Mouse (Mus musculus): ENCODE results near the gene Dusp6. TPM values are rescaled to one million over a fixed set of nuclear protein-coding genes. Genes with fewer than 3 reads are reported as not detected.

Gene Dusp6
- polyA plus RNA-seq, 1 experiment from 2014 or later = 34.1 TPM

- DNase-seq (ENCODE audit: low spot score) (no peak), ATAC-seq (no peak)
- Histone ChIP-seq H3K9me3 (replicated peaks; ENCODE audit: control insufficient read depth, low read length) (no peaks in the 10 kb centered on the region), H3K4me2 (ENCODE audit: low read length) (no peak overlapping the region), H3K27me3 (replicated peaks; ENCODE audit: control insufficient read depth, insufficient read depth, low read length) (0 out of 2 replicates have a peak, but pooled peaks cover 4% of the 10 kb centered on the region), H3K9ac (ENCODE audit: low read length) (no peak overlapping the region), H3K4me3 (ENCODE audit: low read depth, low read length) (no peak overlapping the region), H3K36me3 (ENCODE audit: control insufficient read depth, insufficient read depth, low read length) (no peaks in the 10 kb centered on the region), H3K27ac (ENCODE audit: low read depth, low read length) (no peak overlapping the region), H3K4me1 (ENCODE audit: control insufficient read depth, insufficient read depth, low read length) (peaks cover 15% of the 10 kb centered on the region)
- 87% methylated on average over 8 of the region's 8 CpGs for WGBS
Measured at GRCm38 (mm10) chr10:99259840-99260239, 3.2 kb upstream of the Dusp6 start.

GRCm38 (mm10) chr10:99261151-99261635 lies 1.8 kb upstream of the Dusp6 start:
- Histone ChIP-seq H3K27ac (ENCODE audit: low read depth, low read length) (peak overlapping the region; percentile 90), H3K4me2 (ENCODE audit: low read length) (peak overlapping the region; percentile 94), H3K4me1 (ENCODE audit: control insufficient read depth, insufficient read depth, low read length) (peaks cover 21% of the 10 kb centered on the region), H3K9ac (ENCODE audit: low read length) (peak overlapping the region; percentile 86), H3K4me3 (ENCODE audit: low read depth, low read length) (peak overlapping the region; percentile 62), H3K9me3 (replicated peaks; ENCODE audit: control insufficient read depth, low read length) (no peaks in the 10 kb centered on the region), H3K36me3 (ENCODE audit: control insufficient read depth, insufficient read depth, low read length) (no peaks in the 10 kb centered on the region), H3K27me3 (replicated peaks; ENCODE audit: control insufficient read depth, insufficient read depth, low read length) (0 out of 2 replicates have a peak, but pooled peaks cover 12% of the 10 kb centered on the region)
- DNase-seq (ENCODE audit: low spot score) = peak; percentile 78
- under 1% methylated on average over 27 of the region's 30 CpGs for WGBS
- peak; percentile 2 for ATAC-seq

GRCm38 (mm10) chr10:99261636-99262318 lies 1.3 kb upstream of the Dusp6 start:
- WGBS = 0% methylated on average over 57 of the region's 62 CpGs
- ATAC-seq = peak; percentile 43
- DNase-seq (ENCODE audit: low spot score) = peak; percentile 82

DNA sequence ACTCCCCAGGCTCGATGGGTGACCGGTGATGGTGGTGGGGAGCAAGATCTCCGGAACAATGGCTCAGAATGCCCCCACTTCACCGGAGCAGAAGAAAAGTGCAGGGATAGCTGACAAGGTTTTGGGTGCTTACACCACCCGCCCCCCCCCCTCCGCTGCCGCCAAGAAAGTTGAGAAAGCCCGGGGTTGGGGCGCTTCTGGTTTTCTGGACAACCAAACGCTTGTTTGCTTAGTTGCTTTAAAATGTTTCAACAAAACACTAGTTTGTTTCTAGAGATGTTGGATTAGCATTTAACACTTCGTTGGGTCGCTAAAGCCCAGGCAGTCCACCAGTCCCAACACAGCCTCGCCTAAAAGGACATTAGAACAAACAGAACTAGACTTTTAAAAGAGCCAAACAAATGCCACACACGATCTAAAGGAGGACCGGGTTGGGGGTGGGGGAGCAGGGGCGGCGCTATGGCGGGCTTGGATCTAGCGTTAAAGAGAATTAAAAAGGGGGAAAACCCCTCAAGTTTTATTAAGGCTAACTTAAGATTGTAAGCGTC lies 638 bp upstream of the Dusp6 start:
- Histone ChIP-seq H3K4me2 (ENCODE audit: low read length) (peak overlapping the region; percentile 94), H3K4me3 (ENCODE audit: low read depth, low read length) (peak overlapping the region; percentile 62), H3K9me3 (replicated peaks; ENCODE audit: control insufficient read depth, low read length) (no peaks in the 10 kb centered on the region), H3K4me1 (ENCODE audit: control insufficient read depth, insufficient read depth, low read length) (peaks cover 23% of the 10 kb centered on the region), H3K27ac (ENCODE audit: low read depth, low read length) (peak overlapping the region; percentile 90), H3K27me3 (replicated peaks; ENCODE audit: control insufficient read depth, insufficient read depth, low read length) (peaks cover 14% of the 10 kb centered on the region; the same call in 1 of the 2 replicates), H3K36me3 (ENCODE audit: control insufficient read depth, insufficient read depth, low read length) (no peaks in the 10 kb centered on the region), H3K9ac (ENCODE audit: low read length) (peak overlapping the region; percentile 86)
- DNase-seq (ENCODE audit: low spot score) (peak; percentile 75), ATAC-seq (peak; percentile 45)
- WGBS = 0% methylated on average over 20 of the region's 20 CpGs

More at GRCm38 (mm10) chr10:99261636-99262318, 1.3 kb upstream of the Dusp6 start:
- Histone ChIP-seq H3K4me3 (ENCODE audit: low read depth, low read length) (peak overlapping the region; percentile 62), H3K27ac (ENCODE audit: low read depth, low read length) (peak overlapping the region; percentile 90), H3K36me3 (ENCODE audit: control insufficient read depth, insufficient read depth, low read length) (no peaks in the 10 kb centered on the region), H3K4me2 (ENCODE audit: low read length) (peak overlapping the region; percentile 94), H3K4me1 (ENCODE audit: control insufficient read depth, insufficient read depth, low read length) (peaks cover 23% of the 10 kb centered on the region), H3K9me3 (replicated peaks; ENCODE audit: control insufficient read depth, low read length) (no peaks in the 10 kb centered on the region), H3K27me3 (replicated peaks; ENCODE audit: control insufficient read depth, insufficient read depth, low read length) (0 out of 2 replicates have a peak, but pooled peaks cover 13% of the 10 kb centered on the region), H3K9ac (ENCODE audit: low read length) (peak overlapping the region; percentile 86)

DNA sequence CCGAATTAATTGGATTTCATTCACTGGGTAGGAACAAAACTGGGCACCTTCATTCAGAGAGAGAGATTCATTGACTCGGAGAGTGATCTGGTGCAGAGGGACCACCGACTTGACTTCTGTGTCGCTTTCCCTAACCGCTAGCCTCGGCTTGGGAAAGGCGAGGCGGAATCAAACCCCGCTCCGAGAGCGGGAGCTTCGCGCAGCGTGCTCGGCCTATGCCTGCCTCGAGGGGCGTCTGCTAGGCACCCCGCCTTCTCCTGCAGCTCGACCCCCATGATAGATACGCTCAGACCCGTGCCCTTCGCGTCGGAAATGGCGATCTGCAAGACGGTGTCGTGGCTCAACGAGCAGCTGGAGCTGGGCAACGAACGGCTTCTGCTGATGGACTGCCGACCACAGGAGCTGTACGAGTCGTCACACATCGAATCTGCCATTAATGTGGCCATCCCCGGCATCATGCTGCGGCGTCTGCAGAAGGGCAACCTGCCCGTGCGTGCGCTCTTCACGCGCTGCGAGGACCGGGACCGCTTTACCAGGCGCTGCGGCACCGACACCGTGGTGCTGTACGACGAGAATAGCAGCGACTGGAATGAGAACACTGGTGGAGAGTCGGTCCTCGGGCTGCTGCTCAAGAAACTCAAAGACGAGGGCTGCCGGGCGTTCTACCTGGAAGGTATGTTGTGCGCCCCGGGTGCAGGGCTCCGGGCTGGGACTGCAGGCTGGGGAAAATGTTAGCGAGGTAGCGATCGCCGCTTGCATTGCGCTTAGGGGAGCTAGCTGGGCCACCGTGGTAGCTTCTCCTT lies 589 bp downstream of the Dusp6 start:
- Histone ChIP-seq H3K27ac (ENCODE audit: low read depth, low read length) (peak overlapping the region; percentile 84), H3K36me3 (ENCODE audit: control insufficient read depth, insufficient read depth, low read length) (no peaks in the 10 kb centered on the region), H3K4me1 (ENCODE audit: control insufficient read depth, insufficient read depth, low read length) (peaks cover 27% of the 10 kb centered on the region), H3K4me2 (ENCODE audit: low read length) (peak overlapping the region; percentile 94), H3K9me3 (replicated peaks; ENCODE audit: control insufficient read depth, low read length) (no peaks in the 10 kb centered on the region), H3K9ac (ENCODE audit: low read length) (peak overlapping the region; percentile 79), H3K4me3 (ENCODE audit: low read depth, low read length) (peak overlapping the region; percentile 62), H3K27me3 (replicated peaks; ENCODE audit: control insufficient read depth, insufficient read depth, low read length) (peaks cover 18% of the 10 kb centered on the region; the same call in 1 of the 2 replicates)
- ATAC-seq (peak; percentile 35), DNase-seq (ENCODE audit: low spot score) (peak; percentile 60)
- WGBS = under 1% methylated on average over 66 of the region's 66 CpGs

DNA sequence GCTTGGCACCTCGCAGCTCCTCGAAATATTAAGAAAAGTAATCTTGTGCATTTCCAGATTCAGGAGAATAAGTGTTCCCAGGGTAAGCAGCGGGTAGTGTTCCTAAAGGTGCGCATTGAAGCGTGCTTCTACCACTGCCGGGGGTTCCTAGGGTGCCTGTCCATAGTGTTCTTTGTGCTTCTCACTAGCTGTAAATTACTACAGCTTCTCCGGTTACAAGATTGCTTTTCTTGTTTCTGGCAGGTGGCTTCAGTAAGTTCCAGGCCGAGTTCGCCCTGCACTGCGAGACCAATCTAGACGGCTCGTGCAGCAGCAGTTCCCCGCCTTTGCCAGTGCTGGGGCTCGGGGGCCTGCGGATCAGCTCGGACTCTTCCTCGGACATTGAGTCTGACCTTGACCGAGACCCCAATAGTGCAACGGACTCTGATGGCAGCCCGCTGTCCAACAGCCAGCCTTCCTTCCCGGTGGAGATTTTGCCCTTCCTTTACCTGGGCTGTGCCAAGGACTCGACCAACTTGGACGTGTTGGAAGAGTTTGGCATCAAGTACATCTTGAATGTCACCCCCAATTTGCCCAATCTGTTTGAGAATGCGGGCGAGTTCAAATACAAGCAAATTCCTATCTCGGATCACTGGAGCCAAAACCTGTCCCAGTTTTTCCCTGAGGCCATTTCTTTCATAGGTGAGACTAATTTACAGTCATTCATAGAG lies 1.4 kb downstream of the Dusp6 start:
- Histone ChIP-seq H3K4me1 (ENCODE audit: control insufficient read depth, insufficient read depth, low read length) (peaks cover 35% of the 10 kb centered on the region), H3K4me2 (ENCODE audit: low read length) (peak overlapping the region; percentile 94), H3K9me3 (replicated peaks; ENCODE audit: control insufficient read depth, low read length) (no peaks in the 10 kb centered on the region), H3K4me3 (ENCODE audit: low read depth, low read length) (peak overlapping the region; percentile 62), H3K27ac (ENCODE audit: low read depth, low read length) (peak overlapping the region; percentile 84), H3K9ac (ENCODE audit: low read length) (peak overlapping the region; percentile 79), H3K36me3 (ENCODE audit: control insufficient read depth, insufficient read depth, low read length) (no peaks in the 10 kb centered on the region), H3K27me3 (replicated peaks; ENCODE audit: control insufficient read depth, insufficient read depth, low read length) (peaks cover 18% of the 10 kb centered on the region; the same call in 1 of the 2 replicates)
- peak; percentile 40 for DNase-seq (ENCODE audit: low spot score)
- ATAC-seq = no peak
- WGBS = under 1% methylated on average over 26 of the region's 26 CpGs

- Histone ChIP-seq H3K4me2 (ENCODE audit: low read length) (peak overlapping the region; percentile 94), H3K4me1 (ENCODE audit: control insufficient read depth, insufficient read depth, low read length) (peaks cover 36% of the 10 kb centered on the region), H3K27me3 (replicated peaks; ENCODE audit: control insufficient read depth, insufficient read depth, low read length) (peaks cover 18% of the 10 kb centered on the region; the same call in 1 of the 2 replicates), H3K27ac (ENCODE audit: low read depth, low read length) (peak overlapping the region; percentile 84), H3K4me3 (ENCODE audit: low read depth, low read length) (peak overlapping the region; percentile 62), H3K9me3 (replicated peaks; ENCODE audit: control insufficient read depth, low read length) (no peaks in the 10 kb centered on the region), H3K36me3 (ENCODE audit: control insufficient read depth, insufficient read depth, low read length) (no peaks in the 10 kb centered on the region), H3K9ac (ENCODE audit: low read length) (peak overlapping the region; percentile 79)
- ATAC-seq (no peak), DNase-seq (ENCODE audit: low spot score) (peak; percentile 68)
- 1% methylated on average over 7 of the region's 7 CpGs for WGBS
Measured at GRCm38 (mm10) chr10:99265011-99265694, 2.1 kb downstream of the Dusp6 start.

DNA sequence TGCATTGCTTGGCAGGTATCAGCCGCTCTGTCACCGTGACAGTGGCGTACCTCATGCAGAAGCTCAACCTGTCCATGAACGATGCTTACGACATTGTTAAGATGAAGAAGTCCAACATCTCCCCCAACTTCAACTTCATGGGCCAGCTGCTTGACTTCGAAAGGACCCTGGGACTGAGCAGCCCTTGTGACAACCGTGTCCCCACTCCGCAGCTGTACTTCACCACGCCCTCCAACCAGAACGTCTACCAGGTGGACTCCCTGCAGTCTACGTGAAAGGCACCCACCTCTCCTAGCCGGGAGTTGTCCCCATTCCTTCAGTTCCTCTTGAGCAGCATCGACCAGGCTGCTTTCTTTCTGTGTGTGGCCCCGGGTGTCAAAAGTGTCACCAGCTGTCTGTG lies 3.0 kb downstream of the Dusp6 start:
- no peak for DNase-seq (ENCODE audit: low spot score)
- Histone ChIP-seq H3K4me1 (ENCODE audit: control insufficient read depth, insufficient read depth, low read length) (peaks cover 35% of the 10 kb centered on the region), H3K36me3 (ENCODE audit: control insufficient read depth, insufficient read depth, low read length) (no peaks in the 10 kb centered on the region), H3K4me3 (ENCODE audit: low read depth, low read length) (peak overlapping the region; percentile 62), H3K27ac (ENCODE audit: low read depth, low read length) (no peak overlapping the region; the same call in 1 of the 2 replicates), H3K9ac (ENCODE audit: low read length) (peak overlapping the region; percentile 79), H3K27me3 (replicated peaks; ENCODE audit: control insufficient read depth, insufficient read depth, low read length) (peaks cover 18% of the 10 kb centered on the region; the same call in 1 of the 2 replicates), H3K9me3 (replicated peaks; ENCODE audit: control insufficient read depth, low read length) (no peaks in the 10 kb centered on the region), H3K4me2 (ENCODE audit: low read length) (peak overlapping the region; percentile 94)
- no peak for ATAC-seq
- WGBS = 8% methylated on average over 14 of the region's 14 CpGs
